Mouse (Mus musculus) small intestine, adult 2 months (tissue): ENCODE data around the gene Gm36176.

Experiments used
- CTCF ChIP-seq: fragments of 200-500 bp; IDR thresholded peaks from 2 replicates; pipeline ENCODE4 v1.5.1; 2012; ENCODE audit warnings: low read depth, mild to moderate bottlenecking, control low read depth, inconsistent platforms, low read length, moderate library complexity, mixed read lengths; ENCODE audit not compliant: insufficient replicate concordance, insufficient read length; ENCODE audit errors: extremely low read depth
- POLR2A ChIP-seq: fragments of 200-500 bp; IDR thresholded peaks from 2 replicates; pipeline ENCODE4 v1.6.1; 2012; ENCODE audit warnings: low read depth, mild to moderate bottlenecking, control low read depth, inconsistent platforms, low read length, moderate library complexity

- TF ChIP-seq POLR2A: no peak
- TF ChIP-seq CTCF: no peak
These were observed 48.9 kb upstream of the Gm36176 start for GRCm38 (mm10) chr10:77797677-77798076.
